Mouse (Mus musculus) liver, embryonic 14.5 days (tissue): ENCODE measurements around the gene Ccdc181.

Experiments
- CTCF ChIP-seq: IDR thresholded peaks from 2 replicates; pipeline ENCODE4 v1.5.1; 2016; ENCODE audit warnings: antibody characterized with exemption, low read depth, control low read depth
- EP300 ChIP-seq: IDR thresholded peaks from 2 replicates; pipeline ENCODE4 v1.6.1; 2016; ENCODE audit warnings: antibody characterized with exemption, low read depth

DNA sequence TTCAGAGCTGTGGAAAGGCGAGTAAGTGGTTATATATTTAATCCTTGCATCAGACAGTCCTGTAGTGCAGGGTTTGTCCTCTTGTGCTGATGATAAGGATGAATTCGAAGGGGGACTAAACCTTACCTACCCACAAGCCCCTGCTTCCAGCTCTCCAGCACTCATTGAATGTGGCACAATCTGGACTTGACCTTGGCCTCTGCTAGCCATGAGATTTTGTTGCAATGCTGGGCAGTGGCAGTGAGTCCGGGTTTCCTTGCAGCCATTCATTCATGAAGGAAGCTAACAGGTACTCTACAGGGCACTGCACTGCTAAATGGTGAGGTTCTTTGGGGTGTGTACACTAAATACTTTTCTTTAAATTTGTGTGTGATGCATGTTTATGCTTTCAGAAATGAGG is 20.5 kb upstream of the Ccdc181 start:
- TF ChIP-seq EP300, result no peak
- TF ChIP-seq CTCF, result no peak
